Mouse (Mus musculus) spleen, adult 2 months (tissue): ENCODE data around the gene Grik4. TPM values are rescaled to one million over a fixed set of nuclear protein-coding genes. Genes with fewer than 3 reads are reported as not detected.
A peak's percentile ranks its signal among the peaks of the same experiment; 100 is the strongest.

ENCODE experiments used
- DNase-seq, 2 experiments: peaks; one replicate each; pipeline versions ENCODE4 v3.0.0 to v3.0.0-alpha.2; 2012 to 2021; ENCODE audit warnings: low spot score in 2 of 2, low read depth in 1 of 2
- H3K27ac ChIP-seq: fragments of 200-500 bp; 2 replicates; pipeline ENCODE4 v1.5.1; 2012; ENCODE audit warnings: low read length, inconsistent platforms; ENCODE audit not compliant: insufficient read depth
- H3K27me3 ChIP-seq: fragments of 200-500 bp; 2 replicates; pipeline ENCODE4 v1.6.1; 2012; ENCODE audit warnings: mild to moderate bottlenecking, moderate library complexity, low read length, inconsistent platforms; ENCODE audit not compliant: control insufficient read depth, insufficient read depth
- H3K36me3 ChIP-seq: fragments of 200-500 bp; 2 replicates; pipeline ENCODE4 v1.6.1; 2012; ENCODE audit warnings: mild to moderate bottlenecking, low read length, inconsistent platforms; ENCODE audit not compliant: control insufficient read depth, insufficient read depth
- H3K4me1 ChIP-seq: fragments of 200-500 bp; 2 replicates; pipeline ENCODE4 v1.6.1; 2011; ENCODE audit warnings: inconsistent platforms; ENCODE audit not compliant: control insufficient read depth, insufficient read depth, insufficient read length
- H3K4me3 ChIP-seq: fragments of 200-500 bp; 2 replicates; pipeline ENCODE4 v1.5.1; 2011; ENCODE audit warnings: mild to moderate bottlenecking, inconsistent platforms; ENCODE audit not compliant: insufficient read depth, insufficient read length; ENCODE audit errors: extremely low read depth
- CTCF ChIP-seq: fragments of 200-500 bp; IDR thresholded peaks from 2 replicates; pipeline ENCODE4 v1.5.1; 2011; ENCODE audit warnings: mild to moderate bottlenecking, inconsistent platforms; ENCODE audit not compliant: insufficient read depth, insufficient read length, insufficient replicate concordance; ENCODE audit errors: extremely low read depth
- POLR2A ChIP-seq: fragments of 200-500 bp; IDR thresholded peaks from 2 replicates; pipeline ENCODE4 v1.6.1; 2011; ENCODE audit warnings: low read depth, low read length, inconsistent platforms
- WGBS: fragments of 180-500 bp; shearing (Covaris S2); methylation state at CpG from one replicate; pipeline ENCODE4 v1.1.7; 2018; 5-methylcytosine and 5-hydroxymethylcytosine counted together
- polyA plus RNA-seq: library from polyadenylated mRNA; depleted of rRNA; stranded (reverse); fragments of >200 nt; gene quantifications from 2 replicates; pipeline ENCODE4 v1.2.3, GENCODE M21; 2012

The Grik4 gene
- polyA plus RNA-seq, 1 experiment = 0.19 TPM

GRCm38 (mm10) chr9:42544521-42544920, 399.8 kb downstream of the Grik4 start:
- 91% methylated on average over 10 of the region's 10 CpGs for WGBS
- no peak for TF ChIP-seq POLR2A
- TF ChIP-seq CTCF = no peak
- H3K4me3 ChIP-seq = no peak overlapping the region
- DNase-seq = no peak
- H3K27me3 ChIP-seq = no peaks in the 10 kb centered on the region
- H3K4me1 ChIP-seq = no peaks in the 10 kb centered on the region
- no peak overlapping the region for H3K27ac ChIP-seq
- H3K36me3 ChIP-seq = no peaks in the 10 kb centered on the region

DNA sequence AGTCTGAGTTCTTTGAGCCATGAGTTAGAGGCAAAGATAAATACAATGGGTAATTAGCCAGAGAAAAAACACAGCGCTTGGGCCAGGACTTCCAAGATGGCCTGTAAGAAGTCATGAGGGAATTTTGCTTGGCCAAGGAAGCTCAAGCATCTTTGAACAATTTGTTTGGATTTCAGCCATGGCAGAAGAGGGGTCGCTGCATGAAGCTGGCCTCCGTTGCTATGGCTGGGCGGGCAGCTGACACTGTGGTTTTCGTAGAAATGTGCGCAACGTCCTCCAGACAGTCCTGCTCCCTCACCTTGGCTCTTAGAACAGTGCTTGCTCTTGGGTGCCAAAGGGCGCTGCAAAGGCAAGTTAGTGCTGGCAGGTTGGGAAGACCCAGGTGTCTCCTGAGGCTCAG, 410.8 kb downstream of the Grik4 start:
- 73% methylated on average over 8 of the region's 8 CpGs for WGBS
- no peak for DNase-seq

GRCm38 (mm10) chr9:42533041-42533440, 411.3 kb downstream of the Grik4 start:
- 17% methylated on average over 6 of the region's 6 CpGs for WGBS
- no peak for DNase-seq

More for the DNA sequence above, 410.8 kb downstream of the Grik4 start:
- Histone ChIP-seq H3K4me1 (no peaks in the 10 kb centered on the region), H3K36me3 (no peaks in the 10 kb centered on the region), H3K27ac (no peak overlapping the region), H3K27me3 (no peaks in the 10 kb centered on the region), H3K4me3 (no peak overlapping the region)
- TF ChIP-seq POLR2A (no peak), CTCF (no peak)

GRCm38 (mm10) chr9:42531951-42532350, 412.3 kb downstream of the Grik4 start:
- Histone ChIP-seq H3K4me3 (no peak overlapping the region), H3K27ac (no peak overlapping the region), H3K27me3 (no peaks in the 10 kb centered on the region), H3K36me3 (no peaks in the 10 kb centered on the region), H3K4me1 (no peaks in the 10 kb centered on the region)
- WGBS = 68% methylated on average over 3 of the region's 3 CpGs
- no peak for TF ChIP-seq POLR2A
- no peak for TF ChIP-seq CTCF
- no peak for DNase-seq

More at GRCm38 (mm10) chr9:42533041-42533440, 411.3 kb downstream of the Grik4 start:
- Histone ChIP-seq H3K36me3 (no peaks in the 10 kb centered on the region), H3K4me1 (no peaks in the 10 kb centered on the region), H3K4me3 (no peak overlapping the region), H3K27me3 (no peaks in the 10 kb centered on the region), H3K27ac (no peak overlapping the region)
- TF ChIP-seq CTCF (no peak), POLR2A (no peak)

- Histone ChIP-seq H3K36me3 (no peaks in the 10 kb centered on the region), H3K4me3 (no peak overlapping the region), H3K27me3 (no peaks in the 10 kb centered on the region), H3K4me1 (no peaks in the 10 kb centered on the region), H3K27ac (no peak overlapping the region)
- DNase-seq = no peak
- TF ChIP-seq CTCF (no peak), POLR2A (no peak)
- 90% methylated on average over 7 of the region's 7 CpGs for WGBS
Observed at GRCm38 (mm10) chr9:42530221-42531152, 413.8 kb downstream of the Grik4 start.

GRCm38 (mm10) chr9:42520587-42521084, 423.7 kb downstream of the Grik4 start:
- Histone ChIP-seq H3K4me3 (peak overlapping the region; percentile 45), H3K27ac (no peak overlapping the region)
- DNase-seq = no peak

DNA sequence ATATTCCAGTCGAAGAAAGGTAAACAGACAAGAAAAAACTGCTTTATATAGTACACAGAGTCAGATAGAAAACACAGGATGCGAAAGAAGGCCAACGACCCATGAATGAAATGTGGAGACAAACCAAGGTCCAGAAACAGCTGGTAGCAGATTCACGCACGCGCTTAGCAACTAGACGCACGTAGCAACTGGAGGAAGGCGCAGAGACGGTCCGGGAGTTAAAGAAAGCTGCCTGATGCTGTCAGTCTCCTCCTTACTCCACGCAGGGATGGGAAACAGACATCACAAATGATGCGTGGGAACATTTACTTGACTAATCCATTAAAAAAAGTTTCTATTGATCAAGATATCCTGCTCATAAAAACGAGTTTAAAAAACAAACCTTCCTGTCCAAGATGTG, 426.1 kb downstream of the Grik4 start:
- H3K27me3 ChIP-seq = no peaks in the 10 kb centered on the region
- no peak overlapping the region for H3K4me3 ChIP-seq
- no peak for DNase-seq
- TF ChIP-seq POLR2A (no peak), CTCF (no peak)
- WGBS = 84% methylated on average over 14 of the region's 14 CpGs
- no peak overlapping the region for H3K27ac ChIP-seq
- H3K36me3 ChIP-seq = no peaks in the 10 kb centered on the region
- no peaks in the 10 kb centered on the region for H3K4me1 ChIP-seq

More at GRCm38 (mm10) chr9:42520587-42521084, 423.7 kb downstream of the Grik4 start:
- H3K36me3 ChIP-seq = no peaks in the 10 kb centered on the region
- WGBS = 3% methylated on average over 36 of the region's 36 CpGs
- H3K27me3 ChIP-seq = no peaks in the 10 kb centered on the region
- H3K4me1 ChIP-seq = no peaks in the 10 kb centered on the region
- no peak for TF ChIP-seq CTCF
- no peak for TF ChIP-seq POLR2A
